Mouse (Mus musculus) bone marrow, adult 2 months (tissue): ENCODE results near the gene Prox1. TPM values are rescaled to one million over a fixed set of nuclear protein-coding genes. Genes with fewer than 3 reads are reported as not detected.

Experiments
- H3K27ac ChIP-seq: fragments of 200-500 bp; 2 replicates; pipeline ENCODE4 v1.5.1; 2012; ENCODE audit warnings: low read depth, mild to moderate bottlenecking, control low read depth, inconsistent platforms, low read length; ENCODE audit not compliant: control insufficient read depth, poor library complexity, insufficient read depth
- H3K4me1 ChIP-seq: fragments of 200-500 bp; 2 replicates; pipeline ENCODE4 v1.6.1; 2011; ENCODE audit warnings: low read length; ENCODE audit not compliant: control insufficient read depth, insufficient read depth
- H3K4me3 ChIP-seq: fragments of 200-500 bp; replicated peaks from 2 replicates; pipeline ENCODE3; 2011; ENCODE audit warnings: mild to moderate bottlenecking, low read depth, low read length, control low read depth; ENCODE audit not compliant: control insufficient read depth
- CTCF ChIP-seq: fragments of 200-500 bp; IDR thresholded peaks from 2 replicates; pipeline ENCODE4 v1.5.1; 2011; ENCODE audit warnings: low read length, control low read depth; ENCODE audit not compliant: control insufficient read depth, insufficient read depth
- POLR2A ChIP-seq: fragments of 200-500 bp; IDR thresholded peaks from 2 replicates; pipeline ENCODE4 v1.6.1; 2011; ENCODE audit warnings: low read depth, mild to moderate bottlenecking, control low read depth, low read length, borderline replicate concordance; ENCODE audit not compliant: control insufficient read depth
- WGBS: fragments of 180-500 bp; shearing (Covaris S2); methylation state at CpG from one replicate; pipeline ENCODE4 v1.1.7; 2018; 5-methylcytosine and 5-hydroxymethylcytosine counted together
- polyA plus RNA-seq: library from polyadenylated mRNA; stranded (reverse); fragments of >200 nt; gene quantifications from 2 replicates; pipeline ENCODE4 v1.2.4, GENCODE M21; 2011; ENCODE audit warnings: low replicate concordance; ENCODE audit not compliant: missing spikeins, insufficient read depth, insufficient read length

Gene Prox1
- polyA plus RNA-seq, 1 experiment = not detected

DNA sequence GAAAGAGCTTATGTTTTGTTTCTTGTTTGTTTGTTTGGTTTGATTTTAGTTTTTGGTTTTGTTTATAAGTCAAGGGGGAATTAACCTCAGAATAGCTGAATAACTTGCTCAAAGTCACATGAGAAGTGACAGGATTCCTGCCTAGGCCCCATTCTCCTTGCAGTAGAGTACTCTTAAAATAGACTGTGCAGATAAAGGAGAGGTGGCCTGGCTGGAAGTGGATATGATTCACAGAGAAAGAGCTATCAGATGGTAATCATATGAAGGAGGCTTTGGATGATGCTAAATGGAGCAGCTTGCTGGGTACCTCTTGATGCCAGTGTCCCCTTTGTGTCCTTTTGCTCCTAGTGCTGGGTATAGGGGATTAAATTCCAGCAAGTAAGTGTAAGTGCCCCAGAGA, 26.1 kb downstream of the Prox1 start:
- H3K4me1 ChIP-seq = no peaks in the 10 kb centered on the region
- TF ChIP-seq CTCF (no peak), POLR2A (no peak)

DNA sequence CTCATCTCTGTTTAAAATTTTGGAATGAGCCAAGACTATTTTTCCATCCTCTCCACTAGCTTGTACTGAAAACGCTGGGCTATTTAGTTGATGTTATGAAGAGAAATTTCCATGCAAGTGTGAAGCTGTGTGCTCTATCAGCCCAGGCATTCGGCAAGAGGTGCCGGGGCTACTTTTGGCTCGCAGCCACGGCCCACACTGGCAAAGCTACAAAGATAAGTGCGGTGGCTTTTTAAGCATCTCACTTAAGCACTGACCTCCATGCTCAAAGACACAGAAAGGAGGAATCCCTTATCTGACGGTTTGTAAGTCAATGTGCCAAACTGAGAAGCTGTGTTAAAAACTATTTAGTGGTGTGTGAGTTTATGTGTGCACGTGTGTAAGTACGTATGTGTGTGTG, 26.9 kb downstream of the Prox1 start:
- Histone ChIP-seq H3K4me3 (no peak overlapping the region), H3K27ac (no peak overlapping the region), H3K4me1 (no peaks in the 10 kb centered on the region)
- no peak for TF ChIP-seq POLR2A
- TF ChIP-seq CTCF = no peak
- 79% methylated on average over 9 of the region's 9 CpGs for WGBS

More for the DNA sequence above, 26.1 kb downstream of the Prox1 start:
- Histone ChIP-seq H3K4me3 (no peak overlapping the region), H3K27ac (no peak overlapping the region)

DNA sequence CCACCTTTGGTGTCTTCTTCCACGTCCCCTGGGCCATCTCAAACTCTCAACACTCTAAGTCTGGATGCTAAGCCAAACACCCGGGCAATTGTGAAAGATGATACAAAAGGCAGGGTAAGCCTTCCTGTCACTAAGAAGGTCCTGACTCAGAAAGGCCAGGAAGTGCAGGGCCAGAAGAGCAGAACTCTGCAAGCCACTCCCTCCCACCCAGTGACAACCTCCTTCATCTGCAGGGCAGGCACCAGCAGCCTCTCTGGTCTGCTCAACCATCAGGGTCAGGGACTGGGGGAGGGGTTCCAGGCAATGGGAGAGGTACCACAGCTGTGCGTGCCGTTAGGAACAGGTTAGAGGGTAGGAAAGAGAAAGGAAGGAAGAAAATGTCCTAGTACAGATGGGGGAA, 27.9 kb downstream of the Prox1 start:
- TF ChIP-seq POLR2A (no peak), CTCF (no peak)
- no peaks in the 10 kb centered on the region for H3K4me1 ChIP-seq
- no peak overlapping the region; the same call in 1 of the 2 replicates for H3K27ac ChIP-seq
- H3K4me3 ChIP-seq = no peak overlapping the region
- 55% methylated on average over 4 of the region's 4 CpGs for WGBS

DNA sequence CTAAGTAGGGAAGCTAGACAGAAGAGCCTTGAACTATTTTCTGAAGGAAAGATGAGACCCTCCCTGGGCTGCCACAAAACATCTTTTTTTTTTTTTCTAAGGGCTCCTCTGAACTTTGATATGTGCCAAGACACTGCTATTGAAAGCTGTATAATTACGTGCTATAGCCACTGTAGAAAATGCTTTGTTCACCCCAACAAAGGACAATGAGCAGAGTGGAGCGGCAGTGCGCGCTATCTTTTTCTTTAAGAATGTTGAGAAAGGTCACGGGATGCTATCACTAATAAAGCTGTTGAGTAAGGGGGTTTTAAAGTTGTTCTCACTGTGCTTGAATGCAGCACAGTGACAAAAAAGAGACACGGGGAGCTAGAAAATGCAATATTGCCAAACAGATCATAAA, 30.0 kb downstream of the Prox1 start:
- no peak for TF ChIP-seq CTCF
- no peak for TF ChIP-seq POLR2A
- H3K27ac ChIP-seq = no peak overlapping the region
- H3K4me1 ChIP-seq = no peaks in the 10 kb centered on the region
- 86% methylated on average over 6 of the region's 6 CpGs for WGBS
- no peak overlapping the region for H3K4me3 ChIP-seq

DNA sequence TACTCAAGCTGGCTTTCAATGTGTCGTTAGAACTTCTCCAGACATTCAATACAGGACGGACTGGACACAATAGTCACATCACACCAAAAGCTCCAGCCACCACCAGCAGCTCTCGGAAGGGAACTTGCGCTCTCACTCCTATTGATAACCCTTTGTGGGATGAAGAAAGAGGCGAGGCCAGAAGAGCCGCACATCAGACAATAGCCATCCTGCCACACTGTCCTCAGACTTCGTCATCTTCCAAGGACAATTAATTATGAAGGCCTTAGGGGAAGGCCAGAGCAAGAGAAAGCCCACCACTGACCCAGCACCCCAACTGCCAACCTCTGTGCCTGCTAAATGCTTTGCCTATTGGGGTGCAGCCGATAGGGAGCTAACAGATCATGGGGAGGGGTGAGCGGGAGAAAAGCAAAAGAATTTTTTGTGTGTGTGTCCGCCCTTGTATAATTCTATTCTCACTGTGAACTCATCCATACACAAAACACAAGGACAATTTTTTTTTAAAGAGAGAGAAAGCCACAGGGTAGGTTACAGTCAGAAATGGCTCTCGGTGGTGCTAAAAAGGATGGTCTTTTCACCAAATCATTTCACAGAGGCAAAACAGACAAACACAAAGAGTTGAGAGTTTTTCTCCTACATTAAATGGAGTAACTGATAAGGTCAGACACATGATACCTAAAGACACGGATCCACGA, 30.7 kb downstream of the Prox1 start:
- no peaks in the 10 kb centered on the region for H3K4me1 ChIP-seq
- no peak overlapping the region for H3K4me3 ChIP-seq
- WGBS = 80% methylated on average over 13 of the region's 13 CpGs
- H3K27ac ChIP-seq = no peak overlapping the region
- TF ChIP-seq POLR2A (no peak), CTCF (no peak)

DNA sequence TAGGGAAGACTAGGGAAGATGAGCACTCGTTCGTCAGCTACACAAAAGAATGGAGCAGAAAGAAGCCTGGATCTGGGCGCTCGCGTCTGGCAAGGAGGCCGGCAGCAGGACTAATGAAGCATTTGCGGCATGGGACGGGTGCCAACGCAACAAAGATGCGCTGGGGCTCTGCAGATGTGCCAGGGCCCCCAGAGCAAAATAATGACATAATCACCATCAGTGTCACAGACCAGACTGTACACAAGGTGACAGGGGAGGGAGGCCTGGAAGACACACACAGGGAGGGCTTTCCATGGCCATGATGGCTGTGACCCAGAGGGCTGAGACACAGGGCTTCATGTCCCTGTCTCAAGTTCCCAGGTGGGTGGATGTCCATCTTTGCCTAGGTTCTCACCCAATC, 32.6 kb downstream of the Prox1 start:
- TF ChIP-seq POLR2A (no peak), CTCF (no peak)
- WGBS = 88% methylated on average over 10 of the region's 10 CpGs
- H3K4me3 ChIP-seq = no peak overlapping the region
- H3K4me1 ChIP-seq = no peaks in the 10 kb centered on the region
- no peak overlapping the region for H3K27ac ChIP-seq

DNA sequence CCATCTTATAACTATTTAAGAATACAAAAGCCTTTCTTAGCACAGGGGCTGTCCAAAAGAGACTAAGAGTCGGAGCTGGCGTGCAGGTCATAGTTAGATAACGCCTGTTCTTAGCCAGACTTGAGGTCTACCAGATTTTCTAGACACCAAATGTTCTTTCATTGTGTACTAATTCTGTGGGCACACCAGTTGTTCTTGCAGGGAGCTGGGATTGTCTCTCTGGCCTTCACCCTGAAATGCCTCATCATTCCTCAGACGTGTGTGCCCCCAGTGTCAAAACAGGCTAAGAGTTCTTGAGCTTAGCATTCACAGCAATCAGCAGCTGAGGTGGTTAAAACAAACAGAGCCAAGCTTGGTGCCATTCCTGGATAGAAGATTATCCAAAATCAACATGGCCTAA, 37.6 kb downstream of the Prox1 start:
- H3K4me1 ChIP-seq = no peaks in the 10 kb centered on the region
- no peak overlapping the region for H3K27ac ChIP-seq
- 80% methylated on average over 4 of the region's 4 CpGs for WGBS
- no peak for TF ChIP-seq CTCF
- no peak for TF ChIP-seq POLR2A
- H3K4me3 ChIP-seq = no peak overlapping the region

DNA sequence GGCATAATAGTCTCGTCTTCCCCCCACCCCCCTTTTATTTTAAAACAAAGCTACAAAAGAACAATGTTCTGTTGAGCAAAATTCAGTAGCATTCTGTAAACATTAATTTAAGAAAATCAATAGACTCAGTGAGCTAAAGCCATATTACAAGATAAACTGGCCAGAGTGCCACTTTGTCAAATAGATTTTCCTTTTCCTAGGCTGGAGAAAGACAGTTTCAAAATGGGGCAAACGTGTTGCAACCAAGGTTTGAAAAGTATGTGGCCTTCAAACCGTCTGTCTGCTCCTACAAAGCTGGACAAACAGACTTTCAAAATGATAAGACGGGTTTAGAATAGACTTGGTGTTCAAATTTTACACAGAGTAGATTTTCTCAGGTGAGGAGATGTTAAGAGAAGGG, 39.6 kb downstream of the Prox1 start:
- Histone ChIP-seq H3K4me1 (no peaks in the 10 kb centered on the region), H3K27ac (no peak overlapping the region), H3K4me3 (no peak overlapping the region)
- TF ChIP-seq CTCF (no peak), POLR2A (no peak)
- WGBS = 67% methylated on average over 4 of the region's 4 CpGs

DNA sequence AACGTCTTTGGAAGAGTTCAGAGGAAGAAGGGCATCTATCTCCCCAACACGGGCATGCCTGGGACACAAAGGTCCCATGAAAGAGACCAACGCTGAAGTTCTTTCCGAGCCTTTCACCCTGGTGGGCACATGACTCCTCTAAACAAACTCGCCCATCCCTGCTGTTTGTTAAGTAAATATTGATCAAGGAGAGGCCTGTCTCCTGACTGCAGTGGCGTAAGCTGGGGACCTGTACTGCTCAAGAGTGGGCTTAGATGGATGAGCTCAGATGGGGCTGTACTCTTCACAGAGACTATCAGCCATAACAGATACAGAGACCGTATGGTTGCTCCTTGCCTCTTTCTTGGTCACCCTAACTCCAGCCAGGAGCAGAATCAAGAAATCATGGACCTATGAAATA, 41.0 kb downstream of the Prox1 start:
- TF ChIP-seq CTCF (no peak), POLR2A (no peak)
- no peak overlapping the region for H3K4me3 ChIP-seq
- 74% methylated on average over 7 of the region's 7 CpGs for whole genome bisulfite sequencing
- H3K4me1 ChIP-seq = no peaks in the 10 kb centered on the region
- H3K27ac ChIP-seq = no peak overlapping the region
